Mouse (Mus musculus) E14TG2a.4 (cell line): Measurements from ENCODE around the gene Dlg4.

Source experiments
- CTCF ChIP-seq: conservative IDR thresholded peaks from 2 replicates; pipeline ENCODE4 v1.5.1; 2014; ENCODE audit warnings: low read length
- NANOG ChIP-seq: IDR thresholded peaks from 2 replicates; pipeline ENCODE4 v1.6.1; 2014; ENCODE audit warnings: borderline replicate concordance, low read length, mixed read lengths
- POU5F1 ChIP-seq: IDR thresholded peaks from 2 replicates; pipeline ENCODE4 v1.6.1; 2014; ENCODE audit warnings: low read length, borderline replicate concordance

- no peak for TF ChIP-seq CTCF
- no peak for TF ChIP-seq NANOG
- TF ChIP-seq POU5F1 = no peak
Measured at GRCm38 (mm10) chr11:69981141-69981762, 35.5 kb upstream of the Dlg4 start, which contains the start of gene Ctdnep1.
